Mouse (Mus musculus) B cell, adult 2 months (primary cell): ENCODE results near the gene Vps33b.

ENCODE experiments used
- DNase-seq, 2 experiments: peaks; one replicate each; pipeline ENCODE4 v3.0.0; 2022

Gene Vps33b

DNA sequence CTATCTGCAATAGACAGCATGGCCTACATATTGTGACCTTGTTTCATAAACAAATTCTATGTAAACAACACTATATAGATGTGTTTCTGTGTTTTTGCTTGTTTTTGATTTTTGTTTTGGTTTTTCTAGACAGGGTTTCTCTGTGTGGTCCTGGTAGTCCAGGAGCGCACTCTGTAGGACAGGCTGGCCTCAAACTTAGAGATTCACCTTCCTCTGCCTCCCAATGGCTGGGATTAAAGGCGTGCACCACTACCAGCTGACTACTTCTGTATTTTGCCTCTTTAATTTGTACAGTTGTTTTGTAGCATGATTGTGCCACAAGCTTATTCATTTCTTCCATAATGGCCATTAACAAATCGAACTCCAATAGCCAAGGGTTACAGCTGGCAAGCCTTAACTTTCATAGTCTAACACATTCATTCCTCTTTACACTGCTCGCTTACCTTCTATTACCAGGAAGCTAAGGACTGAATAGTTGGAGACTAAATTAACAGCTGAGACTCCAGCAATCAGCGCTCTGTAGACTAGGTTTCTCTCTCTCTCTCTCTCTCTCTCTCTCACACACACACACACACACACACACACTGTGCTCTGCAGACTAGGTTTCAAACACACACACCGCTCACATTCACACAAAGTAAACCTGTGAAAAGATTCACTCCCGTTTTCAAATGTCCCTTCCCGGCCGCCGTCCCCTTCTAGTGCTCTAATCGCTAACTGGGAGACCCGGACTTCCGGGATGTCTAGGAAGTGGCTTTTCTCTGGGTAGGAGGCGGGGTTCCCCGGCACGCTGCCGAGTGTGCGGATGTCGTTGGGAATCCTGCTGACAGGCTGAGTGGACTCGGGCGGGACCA, at the start of gene Vps33b:
Gene Vps33b (plus strand): TSS at position 753 of the 854 bp plus-strand sequence.
- peak; percentile 92 to 94 for DNase-seq

DNA sequence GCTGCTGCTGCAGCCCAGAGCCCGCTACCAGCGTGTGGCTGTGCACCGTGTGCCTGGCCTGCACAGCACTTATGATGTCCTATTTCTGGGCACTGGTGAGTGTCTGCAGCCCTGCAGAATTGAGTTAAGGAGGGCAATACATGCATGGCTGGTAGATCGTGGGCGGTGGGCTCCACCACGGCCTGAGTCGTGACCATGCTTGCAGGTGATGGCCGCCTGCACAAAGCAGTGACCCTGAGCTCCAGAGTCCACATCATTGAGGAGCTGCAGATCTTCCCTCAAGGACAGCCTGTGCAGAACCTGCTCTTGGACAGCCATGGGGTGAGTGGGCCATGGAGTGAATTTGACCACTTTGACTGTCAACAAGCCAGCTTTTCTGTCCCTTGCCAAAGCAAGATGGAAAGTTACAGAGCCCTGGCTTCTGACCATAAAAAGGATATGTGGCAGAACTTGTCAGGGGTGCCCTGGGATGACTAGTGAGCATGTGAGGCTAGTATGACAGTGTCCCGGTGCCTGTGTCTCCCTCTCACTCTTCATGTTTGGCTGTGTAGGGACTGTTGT, 49.1 kb upstream of the Vps33b start:
- no peak for DNase-seq

- no peak for DNase-seq
Observed at GRCm38 (mm10) chr7:80221179-80221750, 48.2 kb upstream of the Vps33b start.

DNA sequence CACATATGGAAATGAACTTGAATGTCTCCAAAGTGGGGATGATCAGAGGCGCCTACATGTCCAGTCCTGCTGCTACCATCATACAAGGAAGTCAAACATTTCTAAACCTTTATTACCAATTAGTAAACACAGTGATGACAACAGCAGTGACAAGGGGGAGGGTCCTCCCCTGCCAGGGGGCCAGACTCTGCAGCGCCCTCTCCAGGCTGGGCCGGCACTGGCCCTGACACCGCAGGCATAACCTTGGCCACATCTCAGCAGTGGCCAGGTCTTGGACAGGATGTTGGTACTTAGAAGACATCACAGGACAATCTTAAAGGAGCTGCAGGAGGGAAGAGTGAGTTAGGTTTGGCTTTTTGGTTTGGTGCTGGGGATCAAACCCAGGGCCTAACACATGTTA, 42.4 kb upstream of the Vps33b start:
- no peak for DNase-seq

DNA sequence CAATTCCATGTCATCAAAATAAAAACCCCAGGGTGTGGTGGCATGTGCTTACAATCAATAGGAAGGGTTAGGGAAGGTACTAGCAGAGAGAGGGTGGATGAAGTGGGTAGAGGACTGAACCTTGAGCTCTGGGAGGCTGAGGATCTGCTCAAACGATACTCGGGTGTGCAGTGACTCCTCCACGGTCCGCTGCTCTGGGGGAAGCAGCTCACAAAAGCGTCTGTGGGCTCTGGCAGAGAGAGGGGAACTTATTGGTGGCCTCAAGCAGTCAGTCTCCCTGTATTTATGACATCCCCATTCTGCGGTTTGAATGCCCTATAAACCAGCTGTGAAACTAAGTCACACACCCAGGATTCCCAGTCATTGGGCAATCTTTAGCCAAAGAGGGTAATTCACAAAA, 39.3 kb upstream of the Vps33b start:
- DNase-seq = peak; percentile 36 to 43

DNA sequence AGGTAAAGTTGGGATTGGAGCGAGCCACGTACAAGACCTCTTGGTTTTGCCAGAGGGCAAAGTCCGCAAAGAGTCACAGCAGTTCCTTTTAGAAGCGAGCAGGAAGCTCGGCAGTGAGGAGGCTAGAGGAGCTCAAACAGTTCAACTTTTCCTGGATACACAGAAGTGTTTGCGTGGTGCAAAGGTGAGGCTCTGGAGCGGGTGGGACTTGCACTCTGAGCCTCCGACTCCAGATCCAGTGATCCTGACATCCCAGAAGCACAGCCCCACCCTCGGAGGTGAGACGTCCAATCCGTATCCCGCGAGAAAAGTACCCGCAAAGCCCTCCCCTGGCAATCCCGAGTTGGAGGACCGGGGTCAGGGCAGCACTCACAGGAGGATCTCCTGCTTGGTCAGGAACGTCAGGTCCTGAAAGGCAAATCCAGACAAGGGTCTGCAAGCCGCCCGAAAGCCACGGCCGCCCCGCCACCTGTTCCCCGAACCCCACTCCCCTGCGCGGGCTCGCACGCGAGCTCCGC, 37.4 kb upstream of the Vps33b start:
- DNase-seq = no peak

GRCm38 (mm10) chr7:80232489-80233029, 36.9 kb upstream of the Vps33b start, which contains the start of the genes Cib1 and Gdpgp1:
Gene Cib1 (minus strand): TSS chr7:80232813.
Gene Gdpgp1 (plus strand): TSS chr7:80232865.
- peak; percentile 98 to 99 for DNase-seq

- DNase-seq = no peak
Observed at GRCm38 (mm10) chr7:80233799-80234198, 35.6 kb upstream of the Vps33b start.

DNA sequence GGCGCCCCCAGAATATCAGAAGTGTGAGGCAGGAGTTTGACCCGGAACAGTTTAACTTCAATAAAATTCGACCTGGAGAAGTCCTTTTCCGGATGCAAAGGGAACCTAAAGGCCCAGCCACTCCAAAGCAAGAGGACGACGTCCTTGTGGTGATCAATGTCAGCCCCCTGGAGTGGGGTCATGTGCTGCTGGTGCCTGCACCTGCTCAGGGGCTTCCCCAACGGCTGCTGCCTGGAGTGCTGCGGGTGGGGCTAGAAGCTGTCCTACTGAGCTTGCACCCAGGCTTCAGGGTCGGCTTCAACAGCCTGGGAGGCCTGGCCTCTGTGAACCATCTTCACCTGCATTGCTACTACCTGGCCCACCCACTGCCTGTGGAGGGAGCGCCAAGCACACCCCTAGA, 30.9 kb upstream of the Vps33b start:
- DNase-seq = no peak

- DNase-seq = no peak
Observed at GRCm38 (mm10) chr7:80241661-80242060, 27.8 kb upstream of the Vps33b start.

GRCm38 (mm10) chr7:80244851-80245250, 24.6 kb upstream of the Vps33b start:
- no peak for DNase-seq

- DNase-seq = peak; percentile 96 to 97
Observed at GRCm38 (mm10) chr7:80246148-80246721, 23.2 kb upstream of the Vps33b start, which contains the start of gene Ttll13. Gene Ttll13 (plus strand): TSS chr7:80246376.

GRCm38 (mm10) chr7:80246859-80247258, 22.6 kb upstream of the Vps33b start:
- DNase-seq = no peak

DNA sequence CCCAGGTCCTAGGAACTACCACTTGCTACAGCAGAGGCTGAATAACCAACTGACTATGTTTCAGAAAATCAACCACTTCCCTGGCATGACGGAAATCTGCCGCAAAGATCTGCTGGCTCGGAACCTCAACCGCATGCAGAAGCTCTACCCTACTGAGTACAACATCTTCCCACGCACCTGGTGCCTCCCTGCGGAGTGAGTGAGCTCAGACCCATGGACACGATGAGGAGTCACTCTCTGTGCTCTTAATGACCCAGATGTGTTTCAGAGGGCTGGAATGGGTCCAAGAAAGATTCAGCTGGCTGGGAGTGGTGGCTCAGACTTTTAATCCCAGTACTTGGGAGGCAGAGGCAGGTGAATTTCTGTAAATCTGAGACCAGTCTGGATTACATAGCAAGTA, 17.0 kb upstream of the Vps33b start:
- no peak for DNase-seq

DNA sequence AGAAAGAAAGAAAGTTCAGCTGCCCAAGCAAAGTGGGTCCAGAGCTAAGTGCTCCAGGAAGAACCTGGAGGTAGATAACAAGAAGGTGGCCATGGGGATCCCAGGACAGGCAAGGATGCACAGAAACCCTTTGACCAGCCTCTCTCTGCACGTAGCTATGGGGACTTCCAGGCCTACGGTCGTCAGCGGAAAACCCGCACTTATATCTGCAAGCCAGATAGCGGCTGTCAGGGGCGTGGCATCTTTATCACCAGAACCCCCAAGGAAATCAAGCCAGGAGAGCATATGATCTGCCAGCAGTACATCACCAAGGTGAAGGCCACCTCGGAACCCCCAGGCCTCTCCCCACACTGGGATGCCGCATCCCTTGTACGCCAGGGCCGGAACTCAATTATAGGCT, 16.6 kb upstream of the Vps33b start:
- DNase-seq = no peak

GRCm38 (mm10) chr7:80255981-80256380, 13.5 kb upstream of the Vps33b start:
- DNase-seq = peak; percentile 33 to 35

GRCm38 (mm10) chr7:80257706-80258105, 11.7 kb upstream of the Vps33b start:
- DNase-seq = no peak

DNA sequence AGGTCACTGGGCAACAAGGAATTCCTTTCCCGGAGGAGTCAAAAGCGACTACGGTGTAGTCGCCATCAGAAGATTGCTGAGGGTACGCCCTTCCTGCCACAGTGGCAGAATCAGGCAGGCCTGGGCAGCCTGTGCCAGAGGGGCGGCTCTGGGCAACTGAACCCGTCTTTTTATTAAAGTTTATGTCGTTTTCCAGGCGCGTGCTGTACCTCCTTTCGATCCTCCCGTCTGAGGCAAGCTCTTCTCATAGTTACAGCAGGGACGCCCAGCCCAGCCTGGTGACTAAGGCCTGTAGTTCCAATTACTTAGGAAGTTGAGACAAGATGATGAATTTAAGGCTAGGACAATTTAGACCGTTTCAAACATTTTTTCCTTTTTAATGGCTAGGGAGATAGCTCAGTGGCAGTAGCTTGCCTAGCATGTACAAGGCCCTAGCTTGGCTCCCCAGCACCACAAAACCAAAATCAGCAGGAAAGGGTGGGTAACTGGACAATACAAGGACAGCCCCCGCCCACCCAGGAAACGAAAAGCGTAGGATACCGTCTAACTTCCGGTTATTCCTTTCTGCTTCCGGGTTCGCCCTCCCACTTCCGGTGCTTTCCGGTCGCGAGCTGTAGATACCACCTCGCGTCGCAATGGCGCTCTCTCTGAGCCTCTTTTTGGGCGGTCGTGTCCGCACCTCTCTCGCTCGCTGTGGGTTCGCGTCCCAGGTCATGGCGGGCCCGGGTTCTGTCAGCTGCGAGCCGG, 8.7 kb upstream of the Vps33b start, which contains the start of gene Ngrn:
Gene Ngrn (plus strand): TSS at position 591 of the 747 bp plus-strand sequence.
- DNase-seq = peak; percentile 81 to 83

DNA sequence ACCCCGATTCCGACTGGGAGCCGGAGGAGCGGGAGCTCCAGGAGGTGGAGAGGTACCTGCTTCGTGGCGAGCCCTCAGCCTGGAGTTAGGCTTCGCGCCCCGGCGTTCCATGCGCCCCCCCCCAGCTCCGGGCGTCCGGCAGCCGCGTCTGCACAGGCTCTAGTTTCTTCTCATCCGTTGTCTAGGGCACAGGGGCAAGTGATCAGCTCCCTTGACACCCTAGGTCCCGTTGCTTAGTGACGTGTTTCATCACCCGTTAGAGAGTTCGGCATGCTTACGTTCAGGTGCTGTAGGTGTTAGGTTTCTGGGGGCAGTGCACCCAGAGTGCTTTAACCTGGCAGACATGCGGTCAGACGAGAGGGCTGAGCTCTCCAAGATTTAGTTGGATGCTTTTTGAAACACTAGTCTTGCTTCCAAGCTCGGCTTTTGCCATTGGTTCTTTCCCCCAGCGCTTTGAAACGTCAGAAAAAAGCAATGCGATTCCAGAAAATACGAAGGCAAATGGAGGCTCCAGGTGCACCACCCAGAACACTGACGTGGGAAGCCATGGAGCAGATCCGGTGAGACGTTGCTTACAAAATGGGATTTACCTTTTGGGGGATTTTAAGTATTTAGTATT, 8.0 kb upstream of the Vps33b start:
- DNase-seq = no peak

DNA sequence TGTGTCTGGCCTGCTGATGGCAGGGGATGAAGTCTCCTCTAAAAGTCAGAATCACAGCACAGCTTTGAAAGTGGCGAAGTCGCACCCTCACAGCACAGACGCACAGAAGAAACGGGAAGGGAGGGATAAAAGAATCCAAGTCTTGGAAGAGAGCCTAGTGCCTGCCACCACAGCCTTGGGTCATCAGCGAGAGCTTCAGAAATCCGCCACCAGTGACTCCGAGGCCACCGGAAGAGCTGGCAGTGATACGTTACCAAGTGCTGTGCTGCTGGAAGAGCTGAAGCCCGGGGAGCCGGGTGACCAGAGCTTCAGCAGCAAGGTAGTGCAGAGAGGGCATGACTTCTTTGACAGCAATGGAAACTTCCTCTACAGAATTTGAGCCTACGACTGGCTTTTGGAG, 4.8 kb upstream of the Vps33b start:
- no peak for DNase-seq

DNA sequence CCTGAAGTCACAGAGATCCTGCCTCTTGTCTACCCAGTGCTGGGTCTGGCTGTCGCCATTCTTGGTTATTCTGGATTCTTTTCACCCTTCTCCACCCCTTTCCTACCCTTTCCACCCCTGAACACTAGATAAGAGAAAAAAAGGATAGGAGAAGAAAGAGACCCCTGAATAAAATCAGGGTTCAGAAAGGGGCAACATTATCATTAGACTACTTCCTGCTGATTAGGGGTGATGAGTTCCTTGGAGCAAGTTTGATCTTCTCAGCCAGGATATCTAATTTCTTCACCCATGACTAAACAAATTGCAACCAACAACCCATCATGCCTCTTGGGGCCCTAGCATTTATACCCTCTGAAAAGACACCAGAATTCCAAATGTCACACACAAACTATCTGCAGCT, 1.7 kb upstream of the Vps33b start:
- DNase-seq = no peak
